Mouse (Mus musculus): ENCODE results near the gene Nedd9. TPM values are rescaled to one million over a fixed set of nuclear protein-coding genes. Genes with fewer than 3 reads are reported as not detected.

Nedd9 gene
- total and polyA plus RNA-seq, 3 experiments, result 41.3 to 48.7 (median 42.5) TPM

DNA sequence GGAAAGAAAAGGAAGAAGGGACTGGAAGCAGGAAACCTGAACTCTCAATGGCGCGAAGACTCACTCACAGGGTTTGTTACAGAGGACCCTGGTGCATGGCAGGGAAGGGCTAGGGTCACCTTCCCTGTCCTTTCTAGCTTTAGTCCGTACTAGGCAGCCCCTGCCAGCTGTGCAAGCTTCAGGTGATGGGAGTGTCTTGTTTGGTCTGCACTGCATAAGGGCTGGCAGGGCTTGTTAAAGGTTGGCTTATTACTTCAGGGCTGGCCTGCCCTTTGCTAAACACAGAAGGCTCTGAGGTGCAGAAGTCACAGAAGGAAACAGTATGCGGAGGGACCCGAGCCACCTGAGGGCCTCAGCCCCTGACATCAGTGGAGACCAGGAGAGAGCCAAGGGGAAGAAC, 151.4 kb downstream of the Nedd9 start:
- Histone ChIP-seq H3K27me3 (replicated peaks) (no peaks in the 10 kb centered on the region), H3K4me3 (replicated peaks in 1 of 3; ENCODE audit: low read depth in 2 of 3, low read length in 2 of 3, poor library complexity in 1 of 3) (no peak overlapping the region), H3K9me3 (replicated peaks; ENCODE audit: low read length) (no peaks in the 10 kb centered on the region), H3K9ac (ENCODE audit: insufficient read depth, low read depth) (no peak overlapping the region), H3K36me3 (replicated peaks in 1 of 2; ENCODE audit: control insufficient read depth in 1 of 2, insufficient read depth in 1 of 2, low read length in 1 of 2) (peaks cover 49 to 84% of the 10 kb centered on the region in 2 experiments), H3K4me2 (ENCODE audit: insufficient read depth, low read depth, poor library complexity, severe bottlenecking) (no peak overlapping the region), H3K27ac (ENCODE audit: insufficient read depth, low read depth) (peak overlapping the region; percentile 5; the same call in 1 of the 2 replicates), H3K79me2 (replicated peaks; ENCODE audit: control insufficient read depth, extremely low read depth, insufficient read depth, poor library complexity, severe bottlenecking) (0 out of 2 replicates have a peak, but pooled peaks cover 2% of the 10 kb centered on the region), H3K4me1 (ENCODE audit: control insufficient read depth in 1 of 2, insufficient read depth in 2 of 2) (peaks cover 13 to 29% of the 10 kb centered on the region in 2 experiments)
- in situ Hi-C loops (cut with MboI; ENCODE audit: low pct_ligation_motif_present, low pct_unique_long_range_greater_than_20kb, low sequenced_read_pairs), result no loop called here
- TF ChIP-seq ETS1 (conservative IDR thresholded peaks at IDR 0.05; ENCODE audit: low read depth, low read length) (no peak), RCOR1 (conservative IDR thresholded peaks at IDR 0.05; ENCODE audit: low read depth, low read length) (no peak), MYC (IDR thresholded peaks at IDR 0.05; ENCODE audit: low read depth, low read length) (no peak)
- dilution Hi-C loops (cut with MboI; ENCODE audit: extremely low pct_ligation_motif_present, extremely low pct_unique_long_range_greater_than_20kb, low sequenced_read_pairs), result no loop called here
- DNase-seq (ENCODE audit: extremely low read depth), result no peak

DNA sequence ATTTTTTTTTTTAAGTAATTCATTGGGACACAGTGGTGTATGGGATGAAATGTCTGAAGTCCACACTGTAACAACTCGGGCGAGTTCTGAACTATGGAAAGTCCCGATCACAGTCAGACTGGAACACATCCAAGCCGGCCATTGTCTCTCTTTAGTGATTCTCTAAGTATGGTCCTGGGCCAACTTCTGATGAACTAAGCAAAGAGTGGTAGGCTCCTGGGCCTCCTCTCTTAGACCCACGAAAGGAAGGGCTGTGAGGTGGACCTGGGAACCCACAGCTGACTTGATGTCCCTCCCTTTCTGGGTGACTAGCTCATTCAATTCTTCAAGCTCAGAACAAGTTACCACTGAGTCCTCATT, 152.5 kb downstream of the Nedd9 start:
- TF ChIP-seq GABPA (IDR thresholded peaks at IDR 0.05; ENCODE audit: insufficient replicate concordance, low read depth, low read length), result no peak
- TF ChIP-seq EP300 (IDR thresholded peaks at IDR 0.05; ENCODE audit: low read length), result no peak
- TF ChIP-seq IRF4 (IDR thresholded peaks at IDR 0.05; ENCODE audit: low read depth, low read length), result no peak
- no peak for TF ChIP-seq ZKSCAN1 (IDR thresholded peaks at IDR 0.05; ENCODE audit: borderline replicate concordance, low read depth, low read length)
- TF ChIP-seq POLR2A (IDR thresholded peaks at IDR 0.05; ENCODE audit: low read depth, low read length), result no peak
- no peak for TF ChIP-seq ETS1 (conservative IDR thresholded peaks at IDR 0.05; ENCODE audit: low read depth, low read length)
- no peak for TF ChIP-seq MXI1 (IDR thresholded peaks at IDR 0.05; ENCODE audit: low read depth, low read length)
- no peak for TF ChIP-seq MAZ (IDR thresholded peaks at IDR 0.05; ENCODE audit: low read depth, low read length)
- TF ChIP-seq JUND (conservative IDR thresholded peaks at IDR 0.05; ENCODE audit: low read depth, low read length), result no peak
- no peak for TF ChIP-seq KAT2A (IDR thresholded peaks at IDR 0.05; ENCODE audit: insufficient replicate concordance, low read length)
- TF ChIP-seq UBTF (IDR thresholded peaks at IDR 0.05; ENCODE audit: low read depth, low read length), result no peak
- TF ChIP-seq ZMIZ1 (IDR thresholded peaks at IDR 0.05; ENCODE audit: low read depth, low read length), result no peak
- TF ChIP-seq RCOR1 (conservative IDR thresholded peaks at IDR 0.05; ENCODE audit: low read depth, low read length), result no peak
- no peak for TF ChIP-seq MAFK (IDR thresholded peaks at IDR 0.05; ENCODE audit: insufficient replicate concordance, low read length)
- TF ChIP-seq CHD1 (IDR thresholded peaks at IDR 0.05; ENCODE audit: low read depth, low read length), result no peak
- no peak for TF ChIP-seq ELF1 (IDR thresholded peaks at IDR 0.05; ENCODE audit: low read depth, low read length)
- no peak for TF ChIP-seq TCF12 (IDR thresholded peaks at IDR 0.05; ENCODE audit: low read depth, low read length)
- no peak for TF ChIP-seq CHD2 (IDR thresholded peaks at IDR 0.05; ENCODE audit: low read length)
- H3K9me3 ChIP-seq (replicated peaks; ENCODE audit: low read length), result no peaks in the 10 kb centered on the region
- H3K27ac ChIP-seq (ENCODE audit: insufficient read depth, low read depth), result no peak overlapping the region
- peaks cover 13 to 29% of the 10 kb centered on the region in 2 experiments for H3K4me1 ChIP-seq (ENCODE audit: control insufficient read depth in 1 of 2, insufficient read depth in 2 of 2)
- H3K9ac ChIP-seq (ENCODE audit: insufficient read depth, low read depth), result no peak overlapping the region
- H3K4me2 ChIP-seq (ENCODE audit: insufficient read depth, low read depth, poor library complexity, severe bottlenecking), result no peak overlapping the region
- peaks cover 48 to 87% of the 10 kb centered on the region in 2 experiments for H3K36me3 ChIP-seq (replicated peaks in 1 of 2; ENCODE audit: control insufficient read depth in 1 of 2, insufficient read depth in 1 of 2, low read length in 1 of 2)
- no peak overlapping the region for H3K4me3 ChIP-seq (replicated peaks in 1 of 3; ENCODE audit: low read depth in 2 of 3, low read length in 2 of 3, poor library complexity in 1 of 3)
- 0 out of 2 replicates have a peak, but pooled peaks cover 2% of the 10 kb centered on the region for H3K79me2 ChIP-seq (replicated peaks; ENCODE audit: control insufficient read depth, extremely low read depth, insufficient read depth, poor library complexity, severe bottlenecking)
- dilution Hi-C loops (cut with MboI; ENCODE audit: extremely low pct_ligation_motif_present, extremely low pct_unique_long_range_greater_than_20kb, low sequenced_read_pairs), result no loop called here
- H3K27me3 ChIP-seq (replicated peaks), result no peaks in the 10 kb centered on the region
- in situ Hi-C loops (cut with MboI; ENCODE audit: low pct_ligation_motif_present, low pct_unique_long_range_greater_than_20kb, low sequenced_read_pairs), result no loop called here
- no peak for DNase-seq (ENCODE audit: extremely low read depth)
